Mouse (Mus musculus): Measurements from ENCODE around the gene Ampd2. TPM values are rescaled to one million over a fixed set of nuclear protein-coding genes. Genes with fewer than 3 reads are reported as not detected.
A peak's percentile ranks its signal among the peaks of the same experiment; 100 is the strongest.

Ampd2 gene
- polyA plus RNA-seq, 1 experiment, result 16.6 TPM

GRCm38 (mm10) chr3:108083161-108083560, 3.3 kb downstream of the Ampd2 start:
- Histone ChIP-seq H3K27ac (ENCODE audit: control insufficient read depth, insufficient read depth, low read depth, low read length) (no peak overlapping the region), H3K4me1 (ENCODE audit: control insufficient read depth, insufficient read depth, low read length) (peaks cover 21% of the 10 kb centered on the region), H3K4me3 (ENCODE audit: control insufficient read depth, low read depth, low read length) (no peak overlapping the region), H3K27me3 (ENCODE audit: control insufficient read depth, insufficient read depth, low read length) (no peaks in the 10 kb centered on the region), H3K36me3 (ENCODE audit: control insufficient read depth, insufficient read depth, low read length) (no peaks in the 10 kb centered on the region)
- no peak for TF ChIP-seq POLR2A (IDR thresholded peaks at IDR 0.05; ENCODE audit: control insufficient read depth, low read depth, low read length)
- TF ChIP-seq CTCF (IDR thresholded peaks at IDR 0.05; ENCODE audit: control insufficient read depth, insufficient read depth, insufficient replicate concordance, low read depth, low read length), result no peak

GRCm38 (mm10) chr3:108082251-108082875, 4.1 kb downstream of the Ampd2 start:
- Histone ChIP-seq H3K27me3 (ENCODE audit: control insufficient read depth, insufficient read depth, low read length) (no peaks in the 10 kb centered on the region), H3K4me1 (ENCODE audit: control insufficient read depth, insufficient read depth, low read length) (peaks cover 21% of the 10 kb centered on the region), H3K27ac (ENCODE audit: control insufficient read depth, insufficient read depth, low read depth, low read length) (no peak overlapping the region), H3K36me3 (ENCODE audit: control insufficient read depth, insufficient read depth, low read length) (no peaks in the 10 kb centered on the region), H3K4me3 (ENCODE audit: control insufficient read depth, low read depth, low read length) (no peak overlapping the region)
- TF ChIP-seq POLR2A (IDR thresholded peaks at IDR 0.05; ENCODE audit: control insufficient read depth, low read depth, low read length) (no peak), CTCF (IDR thresholded peaks at IDR 0.05; ENCODE audit: control insufficient read depth, insufficient read depth, insufficient replicate concordance, low read depth, low read length) (no peak)

DNA sequence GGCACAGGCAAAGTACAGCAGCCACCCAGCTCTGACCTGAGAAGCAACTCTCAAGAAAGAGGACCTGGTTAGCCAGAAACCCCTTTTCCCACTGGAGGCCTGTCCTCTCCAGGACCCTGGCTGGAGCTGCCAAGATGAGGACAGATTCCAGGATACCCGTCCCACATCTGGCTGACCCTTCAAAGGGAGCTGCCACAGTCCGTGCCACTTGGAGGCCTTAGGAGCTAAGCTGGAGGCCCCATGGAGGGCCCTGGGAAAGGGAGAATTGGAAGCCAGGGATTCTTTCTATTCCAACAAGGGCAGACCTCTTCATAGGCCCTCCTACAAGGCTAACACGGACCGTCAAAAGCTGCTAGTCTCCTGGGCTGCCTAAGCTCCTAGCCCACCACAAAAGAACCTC, 4.8 kb downstream of the Ampd2 start:
- no peaks in the 10 kb centered on the region for H3K27me3 ChIP-seq (ENCODE audit: control insufficient read depth, insufficient read depth, low read length)
- H3K4me1 ChIP-seq (ENCODE audit: control insufficient read depth, insufficient read depth, low read length), result peaks cover 19% of the 10 kb centered on the region
- H3K27ac ChIP-seq (ENCODE audit: control insufficient read depth, insufficient read depth, low read depth, low read length), result no peak overlapping the region
- no peak for TF ChIP-seq POLR2A (IDR thresholded peaks at IDR 0.05; ENCODE audit: control insufficient read depth, low read depth, low read length)
- TF ChIP-seq CTCF (IDR thresholded peaks at IDR 0.05; ENCODE audit: control insufficient read depth, insufficient read depth, insufficient replicate concordance, low read depth, low read length), result no peak
- H3K4me3 ChIP-seq (ENCODE audit: control insufficient read depth, low read depth, low read length), result no peak overlapping the region
- H3K36me3 ChIP-seq (ENCODE audit: control insufficient read depth, insufficient read depth, low read length), result no peaks in the 10 kb centered on the region

GRCm38 (mm10) chr3:108076836-108077235, 9.6 kb downstream of the Ampd2 start:
- 0 out of 2 replicates have a peak, but pooled peaks cover 2% of the 10 kb centered on the region for H3K36me3 ChIP-seq (ENCODE audit: control insufficient read depth, insufficient read depth, low read length)
- TF ChIP-seq POLR2A (IDR thresholded peaks at IDR 0.05; ENCODE audit: control insufficient read depth, low read depth, low read length), result no peak
- TF ChIP-seq CTCF (IDR thresholded peaks at IDR 0.05; ENCODE audit: control insufficient read depth, insufficient read depth, insufficient replicate concordance, low read depth, low read length), result no peak

GRCm38 (mm10) chr3:108072983-108073569, 13.4 kb downstream of the Ampd2 start:
- Histone ChIP-seq H3K36me3 (ENCODE audit: control insufficient read depth, insufficient read depth, low read length) (0 out of 2 replicates have a peak, but pooled peaks cover 2% of the 10 kb centered on the region), H3K4me3 (ENCODE audit: control insufficient read depth, low read depth, low read length) (no peak overlapping the region), H3K27me3 (ENCODE audit: control insufficient read depth, insufficient read depth, low read length) (no peaks in the 10 kb centered on the region), H3K4me1 (ENCODE audit: control insufficient read depth, insufficient read depth, low read length) (no peaks in the 10 kb centered on the region; the same call in 1 of the 2 replicates), H3K27ac (ENCODE audit: control insufficient read depth, insufficient read depth, low read depth, low read length) (no peak overlapping the region)
- TF ChIP-seq POLR2A (IDR thresholded peaks at IDR 0.05; ENCODE audit: control insufficient read depth, low read depth, low read length) (no peak), CTCF (IDR thresholded peaks at IDR 0.05; ENCODE audit: control insufficient read depth, insufficient read depth, insufficient replicate concordance, low read depth, low read length) (no peak)

More at GRCm38 (mm10) chr3:108076836-108077235, 9.6 kb downstream of the Ampd2 start:
- no peaks in the 10 kb centered on the region for H3K27me3 ChIP-seq (ENCODE audit: control insufficient read depth, insufficient read depth, low read length)
- H3K4me1 ChIP-seq (ENCODE audit: control insufficient read depth, insufficient read depth, low read length), result no peaks in the 10 kb centered on the region; the same call in 1 of the 2 replicates
- H3K27ac ChIP-seq (ENCODE audit: control insufficient read depth, insufficient read depth, low read depth, low read length), result no peak overlapping the region
- H3K4me3 ChIP-seq (ENCODE audit: control insufficient read depth, low read depth, low read length), result no peak overlapping the region

DNA sequence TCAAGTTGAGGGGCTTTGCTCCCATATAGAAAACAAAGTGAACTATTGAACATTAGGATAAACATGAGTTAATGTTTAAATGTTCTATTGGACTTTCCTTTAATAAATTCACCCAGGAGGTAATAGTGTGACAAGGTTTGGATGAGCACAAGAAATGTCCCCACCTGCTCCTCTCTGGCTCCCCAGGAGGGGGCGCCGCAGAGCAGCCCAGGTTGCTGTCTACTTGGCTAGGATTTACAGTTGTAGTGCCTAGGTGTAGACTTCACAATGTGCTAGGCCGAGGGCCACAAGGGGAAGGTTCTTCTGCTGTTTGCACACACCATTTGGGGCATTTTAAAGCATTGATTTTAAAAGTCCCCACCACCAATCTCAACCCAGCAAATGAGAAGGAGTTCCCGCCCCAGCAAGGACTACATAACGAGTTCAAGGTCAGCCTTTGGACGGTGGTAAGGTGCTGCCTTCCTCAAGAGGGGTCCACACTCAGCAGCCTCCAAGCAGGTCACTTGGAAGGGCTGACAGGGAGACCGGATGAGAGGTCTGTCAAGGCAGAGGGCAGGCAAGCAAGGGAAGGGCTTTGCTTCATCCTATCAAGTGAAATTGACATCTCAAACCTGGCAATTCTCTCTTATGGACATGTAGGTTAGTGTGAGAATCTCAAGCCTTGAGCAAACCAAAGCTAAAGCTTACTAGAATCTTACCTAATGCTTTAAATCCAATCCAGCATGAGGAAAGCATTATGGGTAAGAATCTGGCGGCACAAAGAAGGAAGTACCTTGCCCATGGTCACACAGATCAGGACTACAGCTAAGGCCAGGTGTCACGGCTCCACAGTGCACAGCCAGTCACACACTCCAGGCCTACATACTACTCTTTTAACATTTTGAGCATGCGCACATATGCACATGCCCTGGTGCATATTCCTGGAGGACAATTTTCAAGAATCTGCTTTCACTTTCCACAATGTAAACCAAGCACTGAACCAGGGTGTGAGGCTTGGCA, 15.9 kb downstream of the Ampd2 start:
- TF ChIP-seq POLR2A (IDR thresholded peaks at IDR 0.05; ENCODE audit: control insufficient read depth, low read depth, low read length) (no peak), CTCF (IDR thresholded peaks at IDR 0.05; ENCODE audit: control insufficient read depth, insufficient read depth, insufficient replicate concordance, low read depth, low read length) (peak; percentile 83)
- Histone ChIP-seq H3K27me3 (ENCODE audit: control insufficient read depth, insufficient read depth, low read length) (no peaks in the 10 kb centered on the region), H3K4me3 (ENCODE audit: control insufficient read depth, low read depth, low read length) (no peak overlapping the region), H3K4me1 (ENCODE audit: control insufficient read depth, insufficient read depth, low read length) (no peaks in the 10 kb centered on the region; the same call in 1 of the 2 replicates), H3K27ac (ENCODE audit: control insufficient read depth, insufficient read depth, low read depth, low read length) (no peak overlapping the region), H3K36me3 (ENCODE audit: control insufficient read depth, insufficient read depth, low read length) (no peaks in the 10 kb centered on the region)

Data from testis, adult 2 months (tissue).